Mouse (Mus musculus) neural tube, embryonic 10.5 days (tissue): ENCODE measurements around the gene Pou3f3.

Source experiments
- DNase-seq: peaks from one replicate; pipeline ENCODE4 v3.0.0-alpha.2; 2017; ENCODE audit warnings: low spot score; ENCODE audit errors: extremely low spot score

Pou3f3 gene

GRCm38 (mm10) chr1:42709431-42710160 is 14.0 kb downstream of the Pou3f3 start:
- DNase-seq: peak; percentile 26

- no peak for DNase-seq
Measured at GRCm38 (mm10) chr1:42710234-42710633, 14.7 kb downstream of the Pou3f3 start.

GRCm38 (mm10) chr1:42710995-42711394 is 15.4 kb downstream of the Pou3f3 start:
- no peak for DNase-seq

- peak; percentile 43 for DNase-seq
Measured at GRCm38 (mm10) chr1:42711456-42712310, 16.1 kb downstream of the Pou3f3 start.

- DNase-seq: no peak
Measured at GRCm38 (mm10) chr1:42712311-42712690, 16.7 kb downstream of the Pou3f3 start.

- DNase-seq: peak; percentile 77
Measured at GRCm38 (mm10) chr1:42713104-42713932, 17.8 kb downstream of the Pou3f3 start.

GRCm38 (mm10) chr1:42714016-42714931 is 18.7 kb downstream of the Pou3f3 start:
- peak; percentile 73 for DNase-seq

- DNase-seq: no peak
Measured at GRCm38 (mm10) chr1:42718549-42718948, 23.0 kb downstream of the Pou3f3 start.

GRCm38 (mm10) chr1:42721353-42721752 is 25.8 kb downstream of the Pou3f3 start:
- no peak for DNase-seq

- no peak for DNase-seq
Measured at GRCm38 (mm10) chr1:42723769-42724300, 28.3 kb downstream of the Pou3f3 start.

- no peak for DNase-seq
Measured at GRCm38 (mm10) chr1:42724881-42725280, 29.3 kb downstream of the Pou3f3 start.

GRCm38 (mm10) chr1:42727161-42727560 is 31.6 kb downstream of the Pou3f3 start:
- DNase-seq: no peak

GRCm38 (mm10) chr1:42727676-42728075 is 32.1 kb downstream of the Pou3f3 start:
- no peak for DNase-seq

GRCm38 (mm10) chr1:42741383-42742241 is 46.0 kb downstream of the Pou3f3 start:
- no peak for DNase-seq

- no peak for DNase-seq
Measured at GRCm38 (mm10) chr1:42742242-42742560, 46.6 kb downstream of the Pou3f3 start.

- no peak for DNase-seq
Measured at GRCm38 (mm10) chr1:42745047-42745446, 49.5 kb downstream of the Pou3f3 start.

GRCm38 (mm10) chr1:42749536-42750292 is 54.1 kb downstream of the Pou3f3 start:
- no peak for DNase-seq
